Mouse (Mus musculus): ENCODE results near the gene 2900026A02Rik. TPM values are rescaled to one million over a fixed set of nuclear protein-coding genes. Genes with fewer than 3 reads are reported as not detected.
A peak's percentile ranks its signal among the peaks of the same experiment; 100 is the strongest.

The 2900026A02Rik gene
- polyA plus RNA-seq, 1 experiment from 2014 or later: 1.9 TPM

DNA sequence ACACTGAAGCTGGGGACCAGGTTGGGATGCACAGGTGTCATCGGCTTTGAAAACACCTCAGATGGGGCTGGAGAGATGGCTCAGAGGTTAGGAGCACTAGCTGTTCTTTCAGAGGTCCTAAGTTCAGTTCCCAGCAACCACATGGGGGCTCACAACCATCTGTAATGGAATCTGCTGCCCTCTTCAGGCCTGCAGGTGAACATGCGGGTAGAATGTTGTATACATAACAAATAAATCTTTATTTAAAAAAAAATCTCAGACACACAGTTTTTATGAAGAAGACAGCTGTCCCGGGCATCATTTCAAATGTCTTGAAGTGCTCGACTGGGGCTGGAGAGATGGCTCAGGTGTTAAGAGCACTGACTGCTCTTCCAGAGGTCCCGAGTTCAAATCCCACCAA lies 80.2 kb downstream of the 2900026A02Rik start:
- peaks cover 33% of the 10 kb centered on the region for H3K27me3 ChIP-seq (replicated peaks)
- no peak overlapping the region for H3K4me2 ChIP-seq
- H3K9ac ChIP-seq: no peak overlapping the region
- H3K27ac ChIP-seq: no peak overlapping the region
- H3K36me3 ChIP-seq: 0 out of 2 replicates have a peak, but pooled peaks cover 3% of the 10 kb centered on the region
- no peak for ATAC-seq
- no peaks in the 10 kb centered on the region for H3K9me3 ChIP-seq (replicated peaks)
- no peak overlapping the region for H3K4me3 ChIP-seq
- 82% methylated on average over 5 of the region's 5 CpGs for WGBS (ENCODE audit: insufficient replicate concordance)
- peaks cover 49% of the 10 kb centered on the region for H3K4me1 ChIP-seq

GRCm38 (mm10) chr5:113140051-113140450 lies 81.0 kb downstream of the 2900026A02Rik start:
- Histone ChIP-seq H3K27me3 (replicated peaks) (peaks cover 33% of the 10 kb centered on the region), H3K27ac (no peak overlapping the region), H3K4me2 (no peak overlapping the region), H3K4me3 (no peak overlapping the region), H3K9ac (no peak overlapping the region), H3K36me3 (0 out of 2 replicates have a peak, but pooled peaks cover 3% of the 10 kb centered on the region), H3K9me3 (replicated peaks) (no peaks in the 10 kb centered on the region), H3K4me1 (peaks cover 49% of the 10 kb centered on the region)
- ATAC-seq: no peak
- WGBS (ENCODE audit: insufficient replicate concordance): 79% methylated on average over 3 of the region's 3 CpGs

DNA sequence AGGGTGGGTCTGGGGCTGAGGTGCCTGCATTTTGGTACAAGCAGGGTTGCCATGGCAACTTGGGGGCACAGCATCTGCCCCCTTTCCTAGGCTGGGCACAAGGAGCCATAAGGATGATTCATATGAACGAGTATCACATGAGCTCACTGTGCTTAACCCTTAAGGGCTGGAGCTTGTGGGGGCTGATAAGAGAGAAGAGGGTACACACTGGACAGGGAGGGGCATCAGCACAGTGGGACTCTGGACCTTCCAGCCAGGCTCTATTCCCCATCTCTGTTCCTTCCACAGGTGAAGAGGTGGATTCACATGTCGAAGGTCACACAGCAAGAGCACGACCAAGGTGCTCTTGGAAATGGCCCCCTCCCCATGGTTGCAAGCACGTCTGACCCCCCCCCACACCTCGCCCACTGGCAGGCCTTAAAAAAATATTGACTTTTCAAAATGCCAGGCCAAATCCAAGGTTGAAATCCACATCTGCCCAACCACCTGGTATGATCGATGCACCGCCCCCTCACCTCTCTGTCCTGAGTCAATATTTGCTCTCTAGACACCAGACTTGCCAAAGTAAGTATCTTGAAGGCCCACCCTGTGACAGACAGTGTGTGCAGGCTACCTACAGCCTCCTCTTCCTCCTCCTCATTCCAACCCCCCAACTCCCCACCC lies 81.8 kb downstream of the 2900026A02Rik start:
- Histone ChIP-seq H3K4me3 (peak overlapping the region; percentile 54), H3K27me3 (replicated peaks) (peaks cover 33% of the 10 kb centered on the region), H3K9ac (peak overlapping the region; percentile 62; the same call in 1 of the 2 replicates), H3K27ac (peak overlapping the region; percentile 43), H3K4me1 (peaks cover 49% of the 10 kb centered on the region), H3K9me3 (replicated peaks) (no peaks in the 10 kb centered on the region), H3K4me2 (peak overlapping the region; percentile 78), H3K36me3 (0 out of 2 replicates have a peak, but pooled peaks cover 3% of the 10 kb centered on the region)
- 50% methylated on average over 7 of the region's 7 CpGs for WGBS (ENCODE audit: insufficient replicate concordance)
- ATAC-seq: peak; percentile 22; the same call in 1 of the 2 replicates

GRCm38 (mm10) chr5:113138319-113139063 lies 82.5 kb downstream of the 2900026A02Rik start:
- Histone ChIP-seq H3K9ac (peak overlapping the region; percentile 62), H3K4me3 (peak overlapping the region; percentile 54), H3K9me3 (replicated peaks) (no peaks in the 10 kb centered on the region), H3K4me2 (peak overlapping the region; percentile 78), H3K36me3 (0 out of 2 replicates have a peak, but pooled peaks cover 3% of the 10 kb centered on the region), H3K4me1 (peaks cover 49% of the 10 kb centered on the region), H3K27me3 (replicated peaks) (peaks cover 33% of the 10 kb centered on the region), H3K27ac (peak overlapping the region; percentile 43)
- under 1% methylated on average over 43 of the region's 43 CpGs for WGBS (ENCODE audit: insufficient replicate concordance)
- ATAC-seq: peak; percentile 35; the same call in 1 of the 2 replicates

DNA sequence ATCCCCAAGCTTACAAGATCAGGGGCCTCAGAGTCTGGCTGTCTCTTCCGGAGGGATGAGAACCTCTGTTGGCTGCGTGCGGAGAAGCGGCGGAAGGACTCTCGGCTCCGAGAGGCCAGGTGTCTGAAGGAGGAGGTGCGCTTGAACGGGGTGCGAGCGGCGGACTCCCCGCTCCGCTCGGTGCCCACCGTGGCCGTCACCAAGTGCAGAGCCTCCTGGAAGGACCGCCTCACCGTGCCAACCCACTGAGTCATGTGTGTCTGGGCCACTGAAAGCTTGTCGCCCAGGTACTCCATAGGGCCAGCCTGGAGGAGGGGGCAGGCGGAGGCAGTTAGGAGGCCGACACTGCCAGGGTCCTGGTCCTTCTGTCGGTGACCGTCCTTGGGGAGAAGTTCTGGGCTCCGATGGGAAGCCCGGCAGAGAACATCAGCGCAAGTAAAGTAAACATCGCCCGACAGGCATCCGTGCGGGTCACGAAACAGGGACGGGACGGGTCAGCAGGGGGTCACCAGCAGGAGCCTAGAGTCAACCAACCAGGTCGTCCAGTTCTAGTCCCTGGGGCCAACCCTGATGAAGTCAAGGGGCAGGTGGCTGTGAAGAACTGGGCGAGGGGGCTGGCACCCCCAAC lies 83.2 kb downstream of the 2900026A02Rik start:
- H3K9me3 ChIP-seq (replicated peaks): no peaks in the 10 kb centered on the region
- peak overlapping the region; percentile 54 for H3K4me3 ChIP-seq
- H3K9ac ChIP-seq: peak overlapping the region; percentile 62; the same call in 1 of the 2 replicates
- peaks cover 33% of the 10 kb centered on the region for H3K27me3 ChIP-seq (replicated peaks)
- H3K27ac ChIP-seq: 0 out of 2 replicates have a peak overlapping the region, but pooled peaks have one; percentile 43
- peak; percentile 28; the same call in 1 of the 2 replicates for ATAC-seq
- H3K4me2 ChIP-seq: peak overlapping the region; percentile 78
- H3K4me1 ChIP-seq: peaks cover 49% of the 10 kb centered on the region
- 12% methylated on average over 36 of the region's 36 CpGs for WGBS (ENCODE audit: insufficient replicate concordance)
- 0 out of 2 replicates have a peak, but pooled peaks cover 3% of the 10 kb centered on the region for H3K36me3 ChIP-seq

DNA sequence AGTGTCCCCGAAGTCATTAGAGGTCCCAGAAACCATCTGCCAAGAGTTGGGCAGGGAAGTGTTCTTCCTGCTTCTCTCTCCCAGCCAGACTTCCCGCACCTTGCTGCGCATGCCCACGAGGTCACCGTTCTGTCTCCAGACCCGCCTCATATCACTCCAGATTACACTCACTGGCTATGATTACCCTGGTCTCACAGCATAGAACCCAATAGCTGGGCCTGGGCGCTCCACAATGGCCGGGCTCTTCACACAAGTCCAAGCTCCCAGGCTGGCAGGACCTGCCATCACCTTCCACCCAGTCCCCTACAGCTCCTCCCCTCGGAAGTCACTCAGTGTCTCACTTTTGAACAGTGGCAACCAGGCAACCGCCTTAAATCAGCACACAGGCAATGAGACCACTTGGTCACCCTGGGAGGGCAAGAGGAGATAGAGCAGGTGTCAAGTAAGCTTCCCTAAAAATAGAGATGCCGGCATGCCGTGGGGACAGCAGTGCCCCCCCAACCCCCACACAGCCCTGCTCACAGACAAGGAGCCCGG lies 84.0 kb downstream of the 2900026A02Rik start:
- Histone ChIP-seq H3K4me2 (peak overlapping the region; percentile 78), H3K9ac (no peak overlapping the region), H3K27me3 (replicated peaks) (peaks cover 33% of the 10 kb centered on the region), H3K4me1 (peaks cover 49% of the 10 kb centered on the region), H3K36me3 (0 out of 2 replicates have a peak, but pooled peaks cover 3% of the 10 kb centered on the region), H3K27ac (no peak overlapping the region), H3K9me3 (replicated peaks) (no peaks in the 10 kb centered on the region), H3K4me3 (no peak overlapping the region)
- 55% methylated on average over 13 of the region's 13 CpGs for WGBS (ENCODE audit: insufficient replicate concordance)
- ATAC-seq: no peak

DNA sequence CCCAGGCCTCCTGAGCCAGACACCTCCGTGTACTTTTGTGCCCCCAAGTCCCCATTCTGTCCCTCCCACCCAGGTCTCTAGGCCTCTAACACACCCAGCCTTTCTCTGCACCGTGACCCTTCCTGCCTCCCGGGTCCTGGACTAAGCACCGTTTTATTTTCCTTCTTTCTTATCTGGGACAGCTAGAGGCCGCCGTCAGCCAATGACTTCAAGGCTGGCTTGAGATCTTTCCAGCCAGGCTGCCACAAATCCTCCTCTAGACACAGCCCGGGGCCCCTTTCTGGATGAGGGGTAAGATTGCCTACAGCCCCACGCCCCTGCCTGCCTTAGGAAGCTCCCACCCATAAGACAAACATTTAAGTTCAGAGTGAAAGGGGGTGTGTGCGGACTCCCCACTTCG lies 85.5 kb downstream of the 2900026A02Rik start:
- Histone ChIP-seq H3K4me2 (peak overlapping the region; percentile 31; the same call in 1 of the 2 replicates), H3K27me3 (replicated peaks) (peaks cover 33% of the 10 kb centered on the region), H3K36me3 (no peaks in the 10 kb centered on the region), H3K9ac (peak overlapping the region; percentile 24; the same call in 1 of the 2 replicates), H3K4me1 (peaks cover 49% of the 10 kb centered on the region), H3K9me3 (replicated peaks) (no peaks in the 10 kb centered on the region), H3K27ac (no peak overlapping the region), H3K4me3 (no peak overlapping the region)
- no peak for ATAC-seq
- WGBS (ENCODE audit: insufficient replicate concordance): 15% methylated on average over 10 of the region's 10 CpGs

- Histone ChIP-seq H3K27me3 (replicated peaks) (peaks cover 27% of the 10 kb centered on the region), H3K4me2 (no peak overlapping the region), H3K27ac (0 out of 2 replicates have a peak overlapping the region, but pooled peaks have one; percentile 69), H3K4me1 (peaks cover 41% of the 10 kb centered on the region), H3K4me3 (no peak overlapping the region), H3K36me3 (no peaks in the 10 kb centered on the region), H3K9ac (no peak overlapping the region), H3K9me3 (replicated peaks) (no peaks in the 10 kb centered on the region)
- no peak for ATAC-seq
- WGBS (ENCODE audit: insufficient replicate concordance): 67% methylated on average over 19 of the region's 19 CpGs
Measured at GRCm38 (mm10) chr5:113133722-113134710, 87.0 kb downstream of the 2900026A02Rik start.

DNA sequence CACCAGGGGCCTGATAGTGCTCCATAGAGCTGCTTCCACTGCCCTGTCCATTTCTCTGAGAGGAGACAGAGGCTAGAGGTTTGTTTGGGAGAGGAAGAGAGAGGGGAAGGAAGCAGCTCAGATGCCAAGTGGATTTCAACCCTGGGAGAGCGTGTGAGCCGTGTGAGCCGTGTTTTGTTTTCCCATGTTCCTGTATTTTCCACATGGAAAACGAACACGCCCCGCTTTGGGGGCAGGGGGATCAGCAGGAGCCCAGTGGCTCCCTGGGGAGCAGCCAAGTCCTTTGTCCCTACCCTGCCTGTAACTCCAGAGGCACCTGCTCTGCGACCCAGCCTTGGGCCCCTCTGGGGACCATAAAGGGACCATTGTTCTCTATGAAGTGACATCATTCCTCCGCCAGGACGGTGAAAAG lies 88.0 kb downstream of the 2900026A02Rik start:
- WGBS (ENCODE audit: insufficient replicate concordance): 63% methylated on average over 9 of the region's 9 CpGs
- Histone ChIP-seq H3K4me2 (no peak overlapping the region), H3K9me3 (replicated peaks) (no peaks in the 10 kb centered on the region), H3K36me3 (no peaks in the 10 kb centered on the region), H3K9ac (no peak overlapping the region), H3K27me3 (replicated peaks) (peaks cover 17% of the 10 kb centered on the region), H3K27ac (peak overlapping the region; percentile 69), H3K4me1 (peaks cover 32% of the 10 kb centered on the region), H3K4me3 (no peak overlapping the region)
- no peak for ATAC-seq

DNA sequence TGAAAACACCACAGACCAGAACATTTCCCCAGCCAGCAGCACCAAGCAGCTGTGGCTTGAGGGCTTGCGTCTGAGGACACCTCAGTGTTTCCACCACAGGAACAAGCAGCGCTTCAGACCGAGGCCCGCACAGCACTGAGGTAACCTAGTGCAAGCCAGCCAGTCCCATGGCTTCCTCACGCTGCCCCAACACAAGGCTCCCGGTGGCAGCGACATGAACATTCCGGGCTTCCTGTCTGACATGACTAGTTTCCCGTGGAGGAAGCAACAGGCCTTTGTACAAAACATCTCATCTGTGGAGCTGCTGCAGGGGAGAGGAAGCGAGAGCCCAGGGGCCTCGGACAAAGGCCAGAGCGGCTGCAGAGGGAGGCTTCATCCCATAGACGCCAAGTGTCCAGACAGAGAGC lies 88.4 kb downstream of the 2900026A02Rik start:
- Histone ChIP-seq H3K27me3 (replicated peaks) (peaks cover 13% of the 10 kb centered on the region), H3K4me2 (no peak overlapping the region), H3K4me1 (peaks cover 27% of the 10 kb centered on the region), H3K36me3 (no peaks in the 10 kb centered on the region), H3K27ac (peak overlapping the region; percentile 69), H3K4me3 (no peak overlapping the region), H3K9ac (no peak overlapping the region), H3K9me3 (replicated peaks) (no peaks in the 10 kb centered on the region)
- no peak for ATAC-seq
- 42% methylated on average over 13 of the region's 13 CpGs for WGBS (ENCODE audit: insufficient replicate concordance)
